12 mouse cellular contexts compared by ENCODE assay signal in the genomic region with DNA sequence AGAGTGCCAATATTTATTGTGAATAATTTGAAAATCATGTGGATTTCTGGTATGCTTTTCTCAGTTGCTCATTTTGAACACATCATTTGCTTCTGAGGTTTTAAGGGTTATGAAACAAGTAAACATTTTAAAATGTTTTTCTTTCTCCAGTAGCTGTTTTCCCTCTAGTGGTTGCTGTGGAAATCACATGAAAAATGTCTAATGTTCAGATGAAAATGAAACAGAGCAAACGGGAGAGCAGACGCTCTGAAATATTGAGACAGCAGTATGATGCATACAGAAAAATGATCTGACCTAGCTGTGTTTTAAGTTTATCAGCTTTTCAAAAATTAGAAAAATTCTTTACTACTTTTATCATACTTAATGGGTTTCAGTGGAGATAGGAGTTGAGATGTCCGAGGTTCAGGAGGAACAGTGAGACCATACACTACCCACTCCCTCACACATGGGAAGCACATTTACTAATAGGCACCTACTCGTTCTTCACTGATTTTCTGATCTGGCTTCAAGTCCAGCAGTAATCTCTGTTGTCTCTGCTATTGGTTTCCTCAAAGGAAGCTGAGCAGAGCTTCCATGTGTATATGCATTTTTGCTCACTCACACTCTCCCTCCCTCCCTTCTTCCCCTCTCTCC. TPM values are rescaled to one million over a fixed set of nuclear protein-coding genes. Genes with fewer than 3 reads are reported as not detected.
A peak's percentile ranks its signal among the peaks of the same experiment; 100 is the strongest.
DNase-seq lines count a peak whose midpoint lies in the region; ATAC-seq lines count a peak whose summit lies in the region.
"Had no signal": no experiment of that assay in that cellular context is flagged by ENCODE, and none has a peak within 500 bp of the region (broad histone marks: within the 10 kb centered on the region; RNA-seq: fewer than 3 reads in every experiment).

No protein-coding gene starts in this region.

- no peaks in the 10 kb centered on the region for H3K4me1 ChIP-seq in forebrain, embryonic 14.5 days (ENCODE audit: control insufficient read depth, insufficient read depth, low read length)
- no peaks in the 10 kb centered on the region for H3K4me1 ChIP-seq in forebrain, embryonic 11.5 days (replicated peaks; ENCODE audit: control insufficient read depth, insufficient read depth, low read length)
- H3K4me1 ChIP-seq: liver, embryonic 13.5 days had no signal

- H3K36me3 ChIP-seq in forebrain, embryonic 14.5 days (ENCODE audit: control insufficient read depth, insufficient read depth, low read length), result no peaks in the 10 kb centered on the region
- no peaks in the 10 kb centered on the region for H3K36me3 ChIP-seq in forebrain, embryonic 11.5 days (ENCODE audit: control insufficient read depth, insufficient read depth, low read length)
- H3K36me3 ChIP-seq: G1E; liver, embryonic 13.5 days had no signal

- DNase-seq in forebrain, embryonic 14.5 days (ENCODE audit: low spot score), result peak; percentile 70
- no peak for DNase-seq in forebrain, embryonic 11.5 days (ENCODE audit: low spot score)
- peak; percentile 67 for DNase-seq in layer of hippocampus, adult 9-10 months (ENCODE audit: low spot score)
- DNase-seq in layer of hippocampus, postnatal 25 days (ENCODE audit: extremely low spot score in 1 of 2, low spot score in 1 of 2), result no peak
- DNase-seq in 416B (ENCODE audit: low read depth), result peak; percentile 18
- DNase-seq in gastrocnemius, postnatal 4 days (ENCODE audit: low spot score in 2 of 2), result no peak
- no peak for DNase-seq in ovary, postnatal 14 days (ENCODE audit: low spot score)
- DNase-seq: heart, postnatal 4 days; liver, embryonic 13.5 days; thymus, adult 2 months had no signal

- peak; percentile 40; the same call in 1 of the 2 replicates for ATAC-seq in forebrain, embryonic 14.5 days
- ATAC-seq in forebrain, embryonic 11.5 days (replicated peaks; ENCODE audit: low FRiP score), result no peak
- ATAC-seq in common myeloid progenitor, adult 5-6 weeks (replicated peaks; ENCODE audit: low read depth, poor library complexity, severe bottlenecking), result peak; percentile 77

- no peak overlapping the region for H3K4me2 ChIP-seq in forebrain, embryonic 14.5 days (ENCODE audit: low read length)
- no peak overlapping the region for H3K4me2 ChIP-seq in forebrain, embryonic 11.5 days (ENCODE audit: low read depth, low read length, severe bottlenecking)
- H3K4me2 ChIP-seq: liver, embryonic 13.5 days had no signal

- H3K9ac ChIP-seq in forebrain, embryonic 14.5 days (ENCODE audit: low read length), result no peak overlapping the region
- H3K9ac ChIP-seq in forebrain, embryonic 11.5 days (ENCODE audit: low read length), result no peak overlapping the region
- H3K9ac ChIP-seq: liver, embryonic 13.5 days had no signal

- H3K27me3 ChIP-seq in forebrain, embryonic 14.5 days (replicated peaks; ENCODE audit: control insufficient read depth, insufficient read depth, low read length), result no peaks in the 10 kb centered on the region
- H3K27me3 ChIP-seq in forebrain, embryonic 11.5 days (ENCODE audit: control insufficient read depth, insufficient read depth, low read length), result no peaks in the 10 kb centered on the region
- H3K27me3 ChIP-seq: liver, embryonic 13.5 days had no signal

- H3K4me3 ChIP-seq in forebrain, embryonic 14.5 days (ENCODE audit: low read depth, low read length), result no peak overlapping the region
- no peak overlapping the region for H3K4me3 ChIP-seq in forebrain, embryonic 11.5 days (ENCODE audit: low read depth, low read length)
- H3K4me3 ChIP-seq: liver, embryonic 13.5 days had no signal

- WGBS in forebrain, embryonic 14.5 days, result 69% methylated on average over 4 of the region's 4 CpGs
- 71% methylated on average over 4 of the region's 4 CpGs for WGBS in forebrain, embryonic 11.5 days

- H3K27ac ChIP-seq in forebrain, embryonic 14.5 days (ENCODE audit: low read depth, low read length), result no peak overlapping the region
- no peak overlapping the region for H3K27ac ChIP-seq in forebrain, embryonic 11.5 days (ENCODE audit: low read depth, low read length)
- H3K27ac ChIP-seq: liver, embryonic 13.5 days had no signal

- no peaks in the 10 kb centered on the region for H3K9me3 ChIP-seq in forebrain, embryonic 14.5 days (replicated peaks; ENCODE audit: control insufficient read depth, low read length)
- H3K9me3 ChIP-seq in forebrain, embryonic 11.5 days (ENCODE audit: control insufficient read depth, low read length), result no peaks in the 10 kb centered on the region
- H3K9me3 ChIP-seq: G1E; liver, embryonic 13.5 days had no signal

RNA-seq across cellular contexts. Expression of a gene that starts 57.1 kb away (rescaled TPM):
- polyA plus RNA-seq in forebrain, embryonic 14.5 days (2014; fragmentation: Nextera tagmentation; extraction: Ambion mirVana), result 13.1 and 15.3 TPM in 2 replicates
- polyA plus RNA-seq in forebrain, embryonic 11.5 days (2014; fragmentation: Nextera tagmentation; extraction: Ambion mirVana), result 2.7 and 6.6 TPM in 2 replicates
- total RNA-seq in layer of hippocampus, postnatal 25 days (2021), result 10 to 100 TPM; 23.9 to 27.9 TPM
- total RNA-seq in common myeloid progenitor, adult 5-6 weeks (2017), result not detected in 2 replicates
- under 1 TPM in 1 of 2 experiments, not detected in 1; 0.47 TPM for total RNA-seq in gastrocnemius, postnatal 4 days (2021)
- total RNA-seq: heart, postnatal 4 days had no signal
- polyA plus RNA-seq: G1E; thymus, adult 2 months had no signal

Comparison
In these comparisons a context has a peak if more than half of its experiments do, and no peak if none do; other contexts are left out.
1. DNase-seq: peak in forebrain, embryonic 14.5 days (single experiment), layer of hippocampus, adult 9-10 months (single experiment) and 416B (single experiment); none in forebrain, embryonic 11.5 days (single experiment), layer of hippocampus, postnatal 25 days (0 of 2), gastrocnemius, postnatal 4 days (0 of 2) and ovary, postnatal 14 days (single experiment).
2. RNA of a gene that starts 57.1 kb away (total RNA-seq): 23.9 to 27.9 TPM in layer of hippocampus, postnatal 25 days; 0.47 TPM in gastrocnemius, postnatal 4 days and not detected in common myeloid progenitor, adult 5-6 weeks; every median in the first group is over 10 times any median in the second.